29 mouse cellular contexts compared by ENCODE assay signal in the genomic region with DNA sequence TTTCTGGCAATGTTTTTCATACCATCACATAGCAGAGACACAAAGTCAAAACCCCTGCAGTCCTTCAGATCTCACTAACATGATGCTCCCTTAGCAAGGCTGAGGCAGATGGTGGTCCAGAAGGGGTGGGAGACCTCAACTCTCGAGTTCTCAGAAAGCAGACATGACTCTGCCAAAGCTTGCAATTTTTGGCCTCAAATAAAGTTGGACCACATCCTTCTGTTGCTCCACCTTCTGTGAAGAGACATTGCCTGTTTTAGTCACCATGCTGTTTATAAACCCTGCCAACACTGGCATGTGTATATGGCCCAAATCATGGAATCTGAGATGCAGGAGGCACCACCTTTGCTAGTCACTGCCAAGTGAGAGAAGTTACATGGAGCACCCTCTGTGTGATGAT.
DNase-seq lines count a peak whose midpoint lies in the region; ATAC-seq lines count a peak whose summit lies in the region.
"Had no signal": no experiment of that assay in that cellular context is flagged by ENCODE, and none has a peak within 500 bp of the region (broad histone marks: within the 10 kb centered on the region; RNA-seq: fewer than 3 reads in every experiment).

No protein-coding gene starts in this region.

- WGBS in forebrain, embryonic 14.5 days = 73% methylated on average over 1 of the region's 1 CpGs
- 54% methylated on average over 1 of the region's 1 CpGs for WGBS in forebrain, embryonic 12.5 days

- no peak overlapping the region for H3K27ac ChIP-seq in forebrain, embryonic 14.5 days (ENCODE audit: low read depth, low read length)
- no peak overlapping the region for H3K27ac ChIP-seq in forebrain, embryonic 12.5 days
- H3K27ac ChIP-seq: embryonic facial prominence, embryonic 10.5 days; embryonic facial prominence, embryonic 13.5 days; forebrain, embryonic 15.5 days; heart, embryonic 15.5 days; hindbrain, embryonic 10.5 days; hindbrain, embryonic 13.5 days; intestine, embryonic 15.5 days had no signal

- H3K4me2 ChIP-seq in forebrain, embryonic 14.5 days (ENCODE audit: low read length) = no peak overlapping the region
- no peak overlapping the region for H3K4me2 ChIP-seq in forebrain, embryonic 12.5 days
- H3K4me2 ChIP-seq: embryonic facial prominence, embryonic 13.5 days; forebrain, embryonic 15.5 days; heart, embryonic 12.5 days; heart, embryonic 15.5 days; hindbrain, embryonic 13.5 days; intestine, embryonic 15.5 days had no signal

- H3K27me3 ChIP-seq in forebrain, embryonic 14.5 days (replicated peaks; ENCODE audit: control insufficient read depth, insufficient read depth, low read length) = no peaks in the 10 kb centered on the region
- no peaks in the 10 kb centered on the region for H3K27me3 ChIP-seq in forebrain, embryonic 12.5 days
- H3K27me3 ChIP-seq: embryonic facial prominence, embryonic 13.5 days; forebrain, embryonic 15.5 days; heart, embryonic 12.5 days; heart, embryonic 15.5 days; hindbrain, embryonic 13.5 days; intestine, embryonic 15.5 days had no signal

- H3K9me3 ChIP-seq in forebrain, embryonic 14.5 days (replicated peaks; ENCODE audit: control insufficient read depth, low read length) = no peaks in the 10 kb centered on the region
- no peaks in the 10 kb centered on the region for H3K9me3 ChIP-seq in forebrain, embryonic 12.5 days
- H3K9me3 ChIP-seq: embryonic facial prominence, embryonic 10.5 days; embryonic facial prominence, embryonic 13.5 days; forebrain, embryonic 15.5 days; heart, embryonic 12.5 days; heart, embryonic 15.5 days; hindbrain, embryonic 10.5 days; hindbrain, embryonic 13.5 days; intestine, embryonic 15.5 days had no signal

- ATAC-seq in forebrain, embryonic 14.5 days = no peak
- ATAC-seq in forebrain, embryonic 12.5 days (ENCODE audit: low FRiP score) = no peak
- ATAC-seq: activated CD4-positive, CD25-positive, alpha-beta regulatory T cell, adult 4 months; forebrain, embryonic 15.5 days; hindbrain, embryonic 16.5 days; intestine, embryonic 15.5 days had no signal

- H3K9ac ChIP-seq in forebrain, embryonic 14.5 days (ENCODE audit: low read length) = no peak overlapping the region
- H3K9ac ChIP-seq in forebrain, embryonic 12.5 days = no peak overlapping the region
- H3K9ac ChIP-seq: embryonic facial prominence, embryonic 13.5 days; forebrain, embryonic 15.5 days; heart, embryonic 12.5 days; heart, embryonic 15.5 days; hindbrain, embryonic 13.5 days; intestine, embryonic 15.5 days had no signal

- DNase-seq in cerebellum, postnatal 10 days = peak; percentile 83 to 87
- no peak for DNase-seq in cerebellum, postnatal 36 days
- peak; percentile 24 for DNase-seq in forebrain, embryonic 14.5 days (ENCODE audit: low spot score)
- peak; percentile 13 to 31 for DNase-seq in layer of hippocampus, postnatal 10 days (ENCODE audit: low spot score in 2 of 2)
- no peak for DNase-seq in layer of hippocampus, adult 18-20 months (ENCODE audit: low spot score in 2 of 2)
- DNase-seq in brain, adult 2 months (ENCODE audit: low read depth, low spot score) = peak; percentile 19
- DNase-seq in adrenal gland, adult (ENCODE audit: inconsistent age in 2 of 2, low spot score in 1 of 2) = no peak
- DNase-seq: adrenal gland, postnatal 10 days; adrenal gland, postnatal 36 days; cerebellum, adult 11-12 months; cerebellum, adult 9-11 months; embryo, embryonic 11 days; gastrocnemius, postnatal 10 days; gastrocnemius, postnatal 36 days; heart, postnatal 10 days; heart, postnatal 36 days; kidney, adult 11 months had no signal

- H3K4me3 ChIP-seq in forebrain, embryonic 14.5 days (ENCODE audit: low read depth, low read length) = no peak overlapping the region
- no peak overlapping the region for H3K4me3 ChIP-seq in forebrain, embryonic 12.5 days (replicated peaks)
- H3K4me3 ChIP-seq: embryonic facial prominence, embryonic 10.5 days; embryonic facial prominence, embryonic 13.5 days; erythroblast, embryonic 14.5 days; forebrain, embryonic 15.5 days; heart, embryonic 12.5 days; heart, embryonic 15.5 days; hindbrain, embryonic 10.5 days; hindbrain, embryonic 13.5 days; intestine, embryonic 15.5 days had no signal

- no peaks in the 10 kb centered on the region for H3K4me1 ChIP-seq in forebrain, embryonic 14.5 days (ENCODE audit: control insufficient read depth, insufficient read depth, low read length)
- no peaks in the 10 kb centered on the region for H3K4me1 ChIP-seq in forebrain, embryonic 12.5 days
- H3K4me1 ChIP-seq: embryonic facial prominence, embryonic 10.5 days; embryonic facial prominence, embryonic 13.5 days; forebrain, embryonic 15.5 days; hindbrain, embryonic 10.5 days; hindbrain, embryonic 13.5 days; intestine, embryonic 15.5 days had no signal

- no peaks in the 10 kb centered on the region for H3K36me3 ChIP-seq in forebrain, embryonic 14.5 days (ENCODE audit: control insufficient read depth, insufficient read depth, low read length)
- no peaks in the 10 kb centered on the region for H3K36me3 ChIP-seq in forebrain, embryonic 12.5 days (replicated peaks)
- H3K36me3 ChIP-seq: embryonic facial prominence, embryonic 10.5 days; embryonic facial prominence, embryonic 13.5 days; forebrain, embryonic 15.5 days; heart, embryonic 12.5 days; heart, embryonic 15.5 days; hindbrain, embryonic 10.5 days; hindbrain, embryonic 13.5 days; intestine, embryonic 15.5 days had no signal

Comparison
In these comparisons a context has a peak if more than half of its experiments do, and no peak if none do; other contexts are left out.
1. DNase-seq: peak in cerebellum, postnatal 10 days (2 of 2), forebrain, embryonic 14.5 days (single experiment), layer of hippocampus, postnatal 10 days (2 of 2) and brain, adult 2 months (single experiment); none in cerebellum, postnatal 36 days (0 of 2), layer of hippocampus, adult 18-20 months (0 of 2) and adrenal gland, adult (0 of 2).